Mouse (Mus musculus) T-cell, adult 2 months (primary cell): ENCODE measurements around the gene Engase.

ENCODE experiments used
- DNase-seq: peaks from one replicate; pipeline ENCODE4 v3.0.0; 2022; ENCODE audit warnings: low spot score

The Engase gene

GRCm38 (mm10) chr11:118476396-118477373, at the start of gene Engase:
TSS of gene Engase (plus strand) at chr11:118476829.
- DNase-seq: peak; percentile 91

- no peak for DNase-seq
These were observed 49.3 kb upstream of the Engase start for GRCm38 (mm10) chr11:118427266-118427779.

- DNase-seq: peak; percentile 27
These were observed 48.6 kb upstream of the Engase start, which contains the start of gene C1qtnf1 for GRCm38 (mm10) chr11:118427986-118428385. TSS of gene C1qtnf1 (plus strand) at chr11:118428203.

GRCm38 (mm10) chr11:118428460-118428868, 48.2 kb upstream of the Engase start:
- DNase-seq: no peak

GRCm38 (mm10) chr11:118428944-118429709, 47.5 kb upstream of the Engase start:
- DNase-seq: no peak

GRCm38 (mm10) chr11:118430291-118430885, 46.2 kb upstream of the Engase start:
- no peak for DNase-seq

- no peak for DNase-seq
These were observed 45.3 kb upstream of the Engase start for GRCm38 (mm10) chr11:118431100-118431948.

GRCm38 (mm10) chr11:118433398-118433868, 43.2 kb upstream of the Engase start:
- DNase-seq: no peak

GRCm38 (mm10) chr11:118434093-118434492, 42.5 kb upstream of the Engase start:
- DNase-seq: no peak

GRCm38 (mm10) chr11:118436471-118436935, 40.1 kb upstream of the Engase start:
- no peak for DNase-seq

- no peak for DNase-seq
These were observed 37.8 kb upstream of the Engase start for GRCm38 (mm10) chr11:118438665-118439414.

- no peak for DNase-seq
These were observed 33.9 kb upstream of the Engase start for GRCm38 (mm10) chr11:118442691-118443090.

- DNase-seq: peak; percentile 55
These were observed 33.2 kb upstream of the Engase start for GRCm38 (mm10) chr11:118443201-118443970.

- peak; percentile 55 for DNase-seq
These were observed 30.8 kb upstream of the Engase start for GRCm38 (mm10) chr11:118445843-118446242.

- no peak for DNase-seq
These were observed 29.3 kb upstream of the Engase start for GRCm38 (mm10) chr11:118447346-118447745.

GRCm38 (mm10) chr11:118448385-118448784, 28.2 kb upstream of the Engase start:
- DNase-seq: no peak

GRCm38 (mm10) chr11:118451211-118451610, 25.4 kb upstream of the Engase start:
- DNase-seq: no peak

GRCm38 (mm10) chr11:118452955-118453354, 23.7 kb upstream of the Engase start:
- DNase-seq: no peak
